Mouse (Mus musculus) heart, adult 8-10 months (tissue): ENCODE data around the gene Cdkl3. TPM values are rescaled to one million over a fixed set of nuclear protein-coding genes. Genes with fewer than 3 reads are reported as not detected.

ENCODE experiments used
- DNase-seq: peaks from one replicate; pipeline ENCODE4 v3.0.0; 2022; ENCODE audit warnings: low spot score
- total RNA-seq, 4 experiments: library from RNA; stranded (reverse); gene quantifications; 2 replicates each; pipeline ENCODE4 v1.2.4; 2022

The Cdkl3 gene
- 1 to 10 TPM; 3.8 to 5.5 (median 4.4) TPM for total RNA-seq

GRCm38 (mm10) chr11:52003772-52004528 lies at the start of gene Cdkl3:
Gene Cdkl3, plus strand, starts transcription at chr11:52004221.
- peak; percentile 95 for DNase-seq

- no peak for DNase-seq
These were observed 47.9 kb upstream of the Cdkl3 start for GRCm38 (mm10) chr11:51956112-51956511.

- DNase-seq = no peak
These were observed 46.3 kb upstream of the Cdkl3 start for GRCm38 (mm10) chr11:51957760-51958159.

GRCm38 (mm10) chr11:51959511-51959910 lies 44.5 kb upstream of the Cdkl3 start:
- no peak for DNase-seq

- no peak for DNase-seq
These were observed 44.0 kb upstream of the Cdkl3 start for GRCm38 (mm10) chr11:51960061-51960460.

DNA sequence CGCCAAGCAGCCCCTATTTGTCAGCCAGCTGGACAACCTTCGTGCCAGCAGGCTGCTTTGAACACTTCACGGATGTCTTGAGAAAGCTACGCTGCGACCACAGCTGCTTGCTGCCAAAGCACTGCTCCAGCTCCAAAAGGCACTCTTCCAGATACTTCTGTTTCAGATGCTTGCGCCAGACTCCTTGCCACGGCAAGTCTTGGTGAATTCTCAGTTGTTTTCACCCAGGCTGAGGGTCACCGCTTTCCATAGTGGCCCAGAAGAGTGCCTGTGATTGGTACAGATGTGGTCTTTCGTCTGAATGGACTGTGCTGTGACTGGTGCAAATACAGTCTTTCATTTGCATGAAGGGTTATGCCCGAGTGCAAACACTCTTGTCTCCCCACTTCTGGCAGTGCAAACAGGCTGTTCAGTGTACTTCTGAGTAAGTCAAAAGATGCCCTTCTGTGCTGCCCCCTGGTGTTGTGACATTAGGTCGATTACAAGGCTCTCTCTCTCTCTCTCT lies 43.0 kb upstream of the Cdkl3 start:
- no peak for DNase-seq

DNA sequence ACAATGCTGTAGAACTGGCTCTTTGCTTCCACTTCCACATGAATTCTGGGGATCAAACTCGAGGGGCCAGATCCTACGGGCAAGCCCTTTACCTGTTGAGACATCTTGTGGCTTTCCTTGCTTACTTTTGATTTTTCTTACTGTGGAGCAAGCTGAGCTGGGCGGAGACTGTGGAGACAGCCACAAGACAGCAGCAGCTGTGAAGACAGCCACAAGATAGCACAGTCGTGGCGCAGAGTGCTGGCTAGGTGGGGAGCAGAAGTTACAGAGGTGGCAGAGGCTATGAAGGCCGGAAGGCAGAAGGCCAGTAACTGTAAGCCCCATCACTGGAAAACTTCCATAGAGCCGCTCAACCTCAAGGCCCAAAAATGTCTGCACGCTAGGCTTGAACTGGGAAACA lies 42.3 kb upstream of the Cdkl3 start:
- DNase-seq = no peak

- no peak for DNase-seq
These were observed 41.7 kb upstream of the Cdkl3 start for GRCm38 (mm10) chr11:51962277-51962676.

- DNase-seq = no peak
These were observed 37.4 kb upstream of the Cdkl3 start for GRCm38 (mm10) chr11:51966651-51967050.

GRCm38 (mm10) chr11:51967443-51968401 lies 36.3 kb upstream of the Cdkl3 start, which contains the start of gene Cdkn2aipnl:
Gene Cdkn2aipnl, plus strand, starts transcription at chr11:51967661.
- peak; percentile 95 for DNase-seq

DNA sequence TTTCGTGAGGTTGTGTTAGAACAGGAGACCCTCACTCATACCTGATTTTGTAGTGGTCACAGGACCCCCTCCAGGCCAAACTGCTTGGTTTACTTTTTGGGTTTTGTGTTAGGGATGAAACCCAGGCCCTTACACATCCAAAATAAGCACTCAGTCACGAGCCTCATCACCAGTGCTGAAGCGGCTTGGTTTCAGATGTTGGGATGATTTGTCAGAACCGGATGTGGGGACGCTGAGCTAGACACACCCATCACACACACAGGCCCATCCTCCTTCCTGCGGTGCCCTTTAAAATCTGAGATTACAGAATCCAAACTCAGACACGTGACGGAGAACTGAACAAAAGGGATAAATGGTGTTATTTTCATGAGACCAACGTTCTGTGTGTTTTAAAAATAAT lies 35.1 kb upstream of the Cdkl3 start:
- DNase-seq = no peak

- DNase-seq = no peak
These were observed 34.5 kb upstream of the Cdkl3 start for GRCm38 (mm10) chr11:51969511-51969910.

DNA sequence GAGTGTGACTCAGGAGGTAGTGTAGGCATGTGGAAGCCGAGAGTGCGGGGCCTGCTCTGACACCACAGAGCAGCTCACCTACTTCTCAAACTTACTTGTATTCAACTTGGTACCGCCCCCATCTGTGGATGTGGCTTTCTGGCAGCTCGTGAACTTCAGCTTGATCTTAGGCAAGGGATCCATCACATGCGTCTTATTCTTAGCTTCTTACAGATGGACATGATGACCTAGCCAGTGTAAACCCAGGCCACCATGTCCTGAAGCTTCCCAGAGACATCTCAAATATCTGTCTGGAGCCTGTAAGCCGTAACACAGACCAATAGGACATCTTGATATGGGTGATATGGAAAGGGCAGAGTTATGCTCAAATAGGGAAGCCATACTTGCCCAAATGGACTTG lies 32.4 kb upstream of the Cdkl3 start:
- DNase-seq = no peak

DNA sequence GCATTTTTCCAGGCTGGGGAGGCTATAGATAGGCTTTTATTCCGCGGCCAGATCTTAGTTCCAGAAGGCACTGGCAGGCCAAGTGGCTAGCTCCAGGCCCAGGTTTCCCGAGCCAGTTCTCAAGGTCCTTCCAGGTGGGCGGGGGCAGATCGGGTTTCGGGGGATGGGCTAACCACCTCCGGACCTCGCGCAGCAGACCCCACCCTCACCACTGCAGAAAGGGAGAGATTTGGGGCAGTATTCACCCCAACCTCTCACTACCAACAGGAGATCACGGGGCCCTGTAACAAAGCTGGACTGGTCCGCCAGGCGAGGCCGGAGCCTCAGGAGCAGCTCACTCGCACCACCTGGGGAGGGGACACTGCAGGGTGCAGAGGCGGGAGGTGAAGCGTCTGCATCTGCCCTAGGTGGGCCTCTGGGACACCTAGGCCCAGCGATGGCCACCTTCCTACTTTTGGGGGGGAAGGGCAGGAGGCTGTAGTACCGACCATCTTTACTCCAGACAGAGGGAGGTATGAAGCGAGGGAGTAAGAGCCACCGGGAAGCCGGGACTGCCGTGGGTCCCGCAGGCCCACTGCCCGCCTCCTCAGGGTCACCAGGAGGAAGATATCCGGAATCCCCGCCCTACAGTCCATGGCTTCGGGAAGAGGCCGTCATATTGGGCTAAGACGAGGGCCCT lies 4.3 kb upstream of the Cdkl3 start:
- DNase-seq = peak; percentile 68

DNA sequence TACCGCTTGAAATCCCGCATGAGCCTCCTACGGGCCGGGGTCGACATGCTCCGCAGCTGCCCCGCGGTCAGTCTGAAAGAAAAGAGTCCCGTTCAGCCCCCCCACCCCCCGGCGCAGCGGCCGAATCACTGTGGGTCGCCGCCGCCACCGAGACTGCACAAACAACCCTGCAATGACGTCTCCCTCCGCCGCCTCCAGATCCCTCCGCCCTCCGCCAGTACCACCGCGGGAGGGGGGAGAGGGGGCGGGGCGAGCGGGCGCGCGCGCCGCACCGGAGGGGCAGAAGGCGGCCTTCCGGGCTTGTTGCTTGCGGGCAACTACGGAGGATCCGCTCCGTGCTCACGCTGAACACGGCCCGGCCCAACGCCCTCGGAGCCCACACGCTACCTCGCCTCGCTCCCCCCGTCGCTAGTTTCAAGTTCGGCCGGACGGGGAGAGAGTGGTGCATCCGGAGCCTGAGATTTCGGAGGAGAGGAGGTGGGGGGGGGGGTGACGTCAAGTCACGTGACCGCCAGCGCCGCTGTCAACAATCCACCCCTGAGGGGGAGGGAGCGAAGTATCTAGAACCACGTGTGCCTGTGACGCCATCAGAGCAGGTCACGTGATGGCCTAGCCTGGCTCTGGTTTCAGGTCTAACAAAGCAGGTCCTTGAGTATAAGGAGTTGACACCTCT lies 3.6 kb upstream of the Cdkl3 start, which contains the start of gene Ube2b:
Ube2b (minus strand) TSS at position 473 of the 673 bp plus-strand sequence.
- DNase-seq = peak; percentile 97

- no peak for DNase-seq
These were observed 2.7 kb upstream of the Cdkl3 start for GRCm38 (mm10) chr11:52001341-52001740.

- DNase-seq = no peak
These were observed 2.2 kb upstream of the Cdkl3 start for GRCm38 (mm10) chr11:52001861-52002260.

GRCm38 (mm10) chr11:52002842-52003504 lies 1.0 kb upstream of the Cdkl3 start:
- no peak for DNase-seq

GRCm38 (mm10) chr11:52003505-52003771 lies 583 bp upstream of the Cdkl3 start:
- no peak for DNase-seq

DNA sequence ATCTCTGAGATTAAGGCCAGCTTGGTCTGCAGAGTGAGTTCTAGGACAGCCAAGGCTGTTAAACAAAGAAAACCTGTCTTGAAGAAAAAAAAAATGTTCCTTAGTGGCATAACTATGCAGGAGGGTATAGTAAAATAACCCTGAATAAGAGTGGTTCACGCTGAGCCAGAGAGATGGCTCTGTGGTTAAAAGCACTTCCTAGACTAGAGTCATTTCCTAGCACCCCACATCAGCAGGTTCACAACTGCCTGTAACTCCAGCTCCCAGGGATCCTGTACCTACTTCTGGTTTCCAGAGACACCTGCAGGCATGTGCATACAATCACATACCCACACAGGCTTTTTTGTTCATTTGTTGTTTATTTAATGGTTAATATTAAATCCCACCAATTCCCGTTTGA lies 1.6 kb downstream of the Cdkl3 start:
- DNase-seq = no peak

DNA sequence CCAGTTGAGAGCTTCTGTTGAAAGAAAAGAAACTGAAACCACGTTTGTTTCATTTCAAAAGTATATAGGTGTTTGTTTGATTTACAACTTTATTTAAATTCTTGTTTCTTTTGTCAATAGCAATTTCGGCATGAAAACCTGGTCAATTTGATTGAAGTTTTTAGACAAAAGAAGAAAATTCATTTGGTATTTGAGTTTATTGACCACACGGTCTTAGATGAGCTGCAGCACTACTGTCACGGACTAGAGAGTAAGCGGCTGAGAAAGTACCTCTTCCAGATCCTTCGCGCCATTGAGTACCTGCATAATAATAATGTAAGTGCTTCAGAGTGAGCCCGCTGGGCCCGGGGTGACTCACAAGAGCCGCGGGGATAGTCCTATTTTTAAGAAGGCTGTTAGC lies 7.0 kb downstream of the Cdkl3 start:
- DNase-seq = no peak
